Mouse (Mus musculus) lung, embryonic 16.5 days (tissue): ENCODE results near the gene Foxn2. TPM values are rescaled to one million over a fixed set of nuclear protein-coding genes. Genes with fewer than 3 reads are reported as not detected.

Source experiments
- ATAC-seq: fragments of 200-750 bp; cut with Nextera tagmentation; 2 replicates; pipeline ENCODE4 v1.8.0; 2017; ENCODE audit warnings: low read depth, mild to moderate bottlenecking, moderate library complexity
- H3K27ac ChIP-seq: fragments of 300-500 bp; sonication (generic); 2 replicates; pipeline ENCODE4 v1.5.1; 2014; ENCODE audit warnings: mild to moderate bottlenecking, control low read depth, low read length
- H3K27me3 ChIP-seq: fragments of 300-500 bp; sonication (generic); 2 replicates; pipeline ENCODE4 v1.6.1; 2014; ENCODE audit warnings: low read depth, low read length, mixed read lengths; ENCODE audit not compliant: control insufficient read depth, insufficient read depth
- H3K36me3 ChIP-seq: fragments of 300-500 bp; sonication (generic); 2 replicates; pipeline ENCODE4 v1.6.1; 2014; ENCODE audit warnings: low read length; ENCODE audit not compliant: control insufficient read depth, insufficient read depth
- H3K4me1 ChIP-seq: fragments of 300-500 bp; sonication (generic); replicated peaks from 2 replicates; pipeline ENCODE4 v1.6.1; 2014; ENCODE audit warnings: low read length, mixed read lengths; ENCODE audit not compliant: control insufficient read depth, insufficient read depth
- H3K4me2 ChIP-seq: fragments of 300-500 bp; sonication (generic); 2 replicates; pipeline ENCODE4 v1.6.1; 2014; ENCODE audit warnings: low read depth, low read length, control low read depth
- H3K4me3 ChIP-seq: fragments of 300-500 bp; sonication (generic); 2 replicates; pipeline ENCODE4 v1.5.1; 2014; ENCODE audit warnings: mild to moderate bottlenecking, low read length, control low read depth
- H3K9ac ChIP-seq: fragments of 300-500 bp; sonication (generic); 2 replicates; pipeline ENCODE4 v1.6.1; 2014; ENCODE audit warnings: low read length, control low read depth
- H3K9me3 ChIP-seq: fragments of 300-500 bp; sonication (generic); 2 replicates; pipeline ENCODE4 v1.6.1; 2016; ENCODE audit warnings: low read length; ENCODE audit not compliant: control insufficient read depth
- whole genome bisulfite sequencing: fragments of 180-500 bp; shearing (Covaris S2); extraction: QIAGEN DNeasy Blood & Tissue Kit; methylation state at CpG from one replicate; pipeline ENCODE4 v1.1.7; 2014; 5-methylcytosine and 5-hydroxymethylcytosine counted together
- polyA plus RNA-seq: library from polyadenylated mRNA; unstranded; fragments of >200 nt; fragmentation: Nextera tagmentation; extraction: Ambion mirVana; gene quantifications from 2 replicates; pipeline ENCODE4 v1.2.1, GENCODE M21; 2015

Foxn2 gene
- polyA plus RNA-seq, 1 experiment from 2014 or later = 21.5 TPM

- no peaks in the 10 kb centered on the region for H3K9me3 ChIP-seq
- ATAC-seq = peak; percentile 81
- no peak overlapping the region for H3K27ac ChIP-seq
- H3K4me1 ChIP-seq = peaks cover 3% of the 10 kb centered on the region; the same call in 1 of the 2 replicates
- no peak overlapping the region for H3K4me2 ChIP-seq
- no peak overlapping the region for H3K4me3 ChIP-seq
- no peaks in the 10 kb centered on the region for H3K27me3 ChIP-seq
- H3K36me3 ChIP-seq = peaks cover 7% of the 10 kb centered on the region
- H3K9ac ChIP-seq = no peak overlapping the region
- 29% methylated on average over 14 of the region's 14 CpGs for WGBS
Measured at GRCm38 (mm10) chr17:88494121-88494771, 53.7 kb downstream of the Foxn2 start.

DNA sequence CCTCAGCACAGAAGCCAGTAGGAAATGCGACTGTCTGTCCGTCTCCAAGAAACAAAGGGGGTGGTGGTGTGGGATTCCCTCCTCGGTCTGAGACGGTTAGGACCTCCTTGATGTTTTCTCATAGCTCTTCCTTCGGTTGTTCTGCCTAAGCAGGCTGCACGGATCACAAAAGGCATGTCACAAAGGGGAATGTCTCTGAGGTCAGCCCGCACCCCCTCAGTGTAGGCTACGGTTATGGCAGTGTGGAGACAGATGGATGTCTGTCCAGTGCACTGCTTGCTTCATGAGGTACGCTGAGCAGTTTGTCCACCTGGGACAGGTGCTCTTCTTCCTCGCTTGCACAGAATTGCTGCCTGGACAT is 54.2 kb downstream of the Foxn2 start:
- Histone ChIP-seq H3K27ac (no peak overlapping the region), H3K9me3 (no peaks in the 10 kb centered on the region; the same call in 1 of the 2 replicates), H3K9ac (no peak overlapping the region), H3K4me1 (peaks cover 3% of the 10 kb centered on the region; the same call in 1 of the 2 replicates), H3K4me3 (no peak overlapping the region), H3K4me2 (no peak overlapping the region), H3K36me3 (peaks cover 7% of the 10 kb centered on the region), H3K27me3 (no peaks in the 10 kb centered on the region)
- 61% methylated on average over 10 of the region's 10 CpGs for WGBS
- peak; percentile 34; the same call in 1 of the 2 replicates for ATAC-seq

GRCm38 (mm10) chr17:88498090-88498682 is 57.7 kb downstream of the Foxn2 start:
- peaks cover 3% of the 10 kb centered on the region; the same call in 1 of the 2 replicates for H3K4me1 ChIP-seq
- H3K9me3 ChIP-seq = no peaks in the 10 kb centered on the region; the same call in 1 of the 2 replicates
- whole genome bisulfite sequencing = 86% methylated on average over 5 of the region's 5 CpGs
- H3K27me3 ChIP-seq = no peaks in the 10 kb centered on the region
- no peak overlapping the region for H3K4me3 ChIP-seq
- no peaks in the 10 kb centered on the region for H3K36me3 ChIP-seq
- no peak overlapping the region for H3K4me2 ChIP-seq
- H3K9ac ChIP-seq = no peak overlapping the region
- no peak overlapping the region for H3K27ac ChIP-seq
- no peak for ATAC-seq

DNA sequence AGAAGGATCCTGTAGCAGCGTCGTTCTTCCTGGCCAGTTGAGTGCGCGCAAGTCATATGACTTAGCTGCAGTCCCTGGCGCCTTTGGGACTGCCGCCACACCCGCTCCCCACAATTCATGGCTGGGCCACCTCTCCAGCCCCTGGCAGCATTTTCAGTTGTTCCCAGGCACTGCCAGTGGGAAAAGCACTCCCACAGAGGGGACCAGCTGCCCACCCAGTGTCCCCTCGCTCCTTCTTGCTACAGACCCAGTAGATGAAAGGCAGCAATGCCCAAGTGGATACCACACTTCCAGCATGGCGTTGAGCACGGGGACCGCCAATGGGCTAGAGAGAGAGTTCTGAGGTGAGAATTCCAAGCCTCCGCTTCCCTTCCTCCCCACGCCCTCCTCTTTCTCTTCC is 63.5 kb downstream of the Foxn2 start:
- Histone ChIP-seq H3K9ac (no peak overlapping the region), H3K4me1 (peaks cover 24% of the 10 kb centered on the region), H3K27ac (peak overlapping the region; percentile 62), H3K27me3 (no peaks in the 10 kb centered on the region), H3K36me3 (no peaks in the 10 kb centered on the region), H3K9me3 (no peaks in the 10 kb centered on the region; the same call in 1 of the 2 replicates), H3K4me3 (no peak overlapping the region), H3K4me2 (no peak overlapping the region)
- WGBS = 69% methylated on average over 13 of the region's 13 CpGs
- peak; percentile 16; the same call in 1 of the 2 replicates for ATAC-seq

DNA sequence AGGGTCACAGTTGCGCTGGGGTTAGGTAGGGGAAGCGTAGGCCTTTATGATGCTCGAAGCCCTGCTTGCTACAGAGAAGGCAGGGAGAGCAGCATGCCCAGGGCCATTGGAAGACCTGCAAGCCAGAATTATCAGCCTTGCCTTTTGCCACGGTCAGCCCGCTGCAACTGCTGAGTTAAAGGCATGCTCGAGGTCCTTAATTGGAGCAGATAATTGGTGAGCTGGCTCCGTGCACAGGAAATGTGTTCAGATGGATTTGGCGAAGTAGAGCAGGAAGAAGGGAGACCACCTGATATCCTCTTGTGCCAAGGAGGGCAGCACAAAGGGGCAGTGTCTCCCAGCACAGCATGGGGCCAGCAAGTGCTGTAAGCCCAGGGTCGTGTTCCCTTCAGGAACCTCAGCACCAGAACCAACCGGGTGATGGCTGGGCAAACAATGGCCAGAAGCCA is 64.8 kb downstream of the Foxn2 start:
- H3K36me3 ChIP-seq = no peaks in the 10 kb centered on the region
- H3K4me3 ChIP-seq = no peak overlapping the region
- no peak for ATAC-seq
- H3K9me3 ChIP-seq = no peaks in the 10 kb centered on the region
- peaks cover 28% of the 10 kb centered on the region for H3K4me1 ChIP-seq
- H3K27me3 ChIP-seq = no peaks in the 10 kb centered on the region
- WGBS = 25% methylated on average over 10 of the region's 10 CpGs
- H3K27ac ChIP-seq = peak overlapping the region; percentile 71
- H3K4me2 ChIP-seq = no peak overlapping the region
- peak overlapping the region; percentile 39; the same call in 1 of the 2 replicates for H3K9ac ChIP-seq

DNA sequence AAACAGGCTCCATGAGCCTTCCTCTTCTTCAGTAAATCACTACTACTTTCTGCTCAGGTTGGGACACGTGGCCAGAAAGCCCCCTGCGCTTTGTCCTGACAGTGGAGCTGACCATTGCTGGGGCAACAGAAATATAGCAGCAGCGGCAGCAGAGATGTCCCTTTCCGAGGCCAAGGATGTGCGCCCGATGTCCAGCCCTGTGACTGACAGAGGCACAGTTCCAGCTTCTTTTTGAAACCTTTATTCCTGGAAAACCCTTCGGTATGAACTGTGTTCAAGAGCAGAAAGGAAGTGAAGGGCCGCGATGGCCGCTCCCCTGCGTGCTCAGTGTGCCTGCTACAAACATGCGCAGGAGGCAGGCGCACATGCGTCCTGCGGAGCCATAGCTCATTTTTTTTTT is 65.4 kb downstream of the Foxn2 start:
- H3K36me3 ChIP-seq = no peaks in the 10 kb centered on the region
- ATAC-seq = no peak
- H3K4me1 ChIP-seq = peaks cover 31% of the 10 kb centered on the region
- no peak overlapping the region; the same call in 1 of the 2 replicates for H3K9ac ChIP-seq
- no peak overlapping the region for H3K4me3 ChIP-seq
- no peaks in the 10 kb centered on the region for H3K9me3 ChIP-seq
- WGBS = 91% methylated on average over 15 of the region's 15 CpGs
- H3K4me2 ChIP-seq = no peak overlapping the region
- H3K27ac ChIP-seq = peak overlapping the region; percentile 71; the same call in 1 of the 2 replicates
- H3K27me3 ChIP-seq = no peaks in the 10 kb centered on the region

- H3K4me2 ChIP-seq = no peak overlapping the region
- H3K4me1 ChIP-seq = peaks cover 31% of the 10 kb centered on the region
- H3K27me3 ChIP-seq = no peaks in the 10 kb centered on the region
- no peaks in the 10 kb centered on the region for H3K36me3 ChIP-seq
- no peak overlapping the region for H3K9ac ChIP-seq
- WGBS = 73% methylated on average over 10 of the region's 10 CpGs
- no peak; the same call in 1 of the 2 replicates for ATAC-seq
- H3K9me3 ChIP-seq = no peaks in the 10 kb centered on the region
- H3K27ac ChIP-seq = 0 out of 2 replicates have a peak overlapping the region, but pooled peaks have one; percentile 32
- H3K4me3 ChIP-seq = no peak overlapping the region
Measured at GRCm38 (mm10) chr17:88507376-88507775, 66.9 kb downstream of the Foxn2 start.

DNA sequence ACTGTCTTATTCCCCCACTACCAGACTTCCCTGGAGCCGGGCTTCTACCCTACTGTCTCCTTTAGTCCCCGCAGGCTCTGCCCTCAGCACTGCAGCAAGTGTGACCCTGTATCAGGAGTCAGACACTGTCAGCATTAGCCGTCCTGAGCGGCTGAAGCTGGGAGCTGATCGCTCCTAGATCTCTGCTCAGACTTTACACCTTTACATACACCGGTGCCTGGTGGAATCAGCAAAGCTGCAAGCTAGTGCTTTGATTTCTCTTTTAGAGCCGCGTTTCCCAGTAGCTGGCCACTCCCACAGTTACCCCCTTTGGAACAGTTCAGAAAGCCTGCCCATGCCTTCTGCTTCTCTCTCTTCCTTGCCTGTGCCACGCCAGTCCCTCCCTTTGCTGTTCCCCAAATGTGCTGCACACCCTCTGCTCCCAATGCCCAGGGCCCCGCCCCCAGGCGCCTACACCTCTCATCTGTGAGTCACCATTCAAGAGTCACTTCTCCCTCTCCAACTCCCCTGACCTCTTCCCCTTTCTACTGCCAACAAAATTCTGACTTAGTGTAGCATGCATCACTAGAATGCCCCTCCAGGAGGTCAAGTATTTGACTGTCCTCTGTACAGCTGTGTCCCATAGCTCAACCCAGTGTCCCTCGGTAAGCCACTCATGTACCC is 68.5 kb downstream of the Foxn2 start:
- peak overlapping the region; percentile 25 for H3K4me3 ChIP-seq
- peak overlapping the region; percentile 58 for H3K9ac ChIP-seq
- H3K27ac ChIP-seq = peak overlapping the region; percentile 82
- peak overlapping the region; percentile 52 for H3K4me2 ChIP-seq
- peak; percentile 81 for ATAC-seq
- H3K36me3 ChIP-seq = no peaks in the 10 kb centered on the region
- H3K27me3 ChIP-seq = no peaks in the 10 kb centered on the region
- H3K4me1 ChIP-seq = peaks cover 31% of the 10 kb centered on the region
- WGBS = 14% methylated on average over 12 of the region's 12 CpGs
- no peaks in the 10 kb centered on the region for H3K9me3 ChIP-seq

DNA sequence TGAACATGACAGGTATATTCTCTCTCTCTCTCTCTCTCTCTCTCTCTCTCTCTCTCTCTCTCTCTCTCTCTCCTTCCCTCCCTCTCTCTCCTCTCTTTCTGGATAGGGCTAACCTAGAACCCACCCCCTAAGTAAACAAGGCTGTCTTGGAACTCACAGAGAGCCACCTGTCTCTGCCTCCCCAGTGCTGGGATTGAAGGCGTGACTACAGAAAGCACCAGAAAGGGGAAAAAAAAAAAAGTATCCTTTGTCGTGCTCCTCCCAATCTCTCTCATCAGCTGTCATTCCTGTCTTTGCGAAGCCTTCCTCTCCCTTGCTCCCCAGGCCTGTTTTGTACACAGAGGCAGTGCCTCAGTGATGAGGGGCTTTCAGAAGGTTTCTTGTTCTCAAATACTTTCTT is 69.5 kb downstream of the Foxn2 start:
- no peak for ATAC-seq
- Histone ChIP-seq H3K9ac (no peak overlapping the region), H3K4me2 (no peak overlapping the region), H3K4me1 (peaks cover 27% of the 10 kb centered on the region), H3K4me3 (no peak overlapping the region), H3K27me3 (no peaks in the 10 kb centered on the region), H3K27ac (no peak overlapping the region; the same call in 1 of the 2 replicates), H3K9me3 (no peaks in the 10 kb centered on the region), H3K36me3 (no peaks in the 10 kb centered on the region)
- WGBS = 72% methylated on average over 3 of the region's 3 CpGs
